Mouse (Mus musculus) layer of hippocampus, adult 18-20 months (tissue): ENCODE data around the gene Stra6. TPM values are rescaled to one million over a fixed set of nuclear protein-coding genes. Genes with fewer than 3 reads are reported as not detected.

Experiments
- DNase-seq, 2 experiments: peaks; one replicate each; pipeline ENCODE4 v3.0.0; 2022; ENCODE audit warnings: low spot score in 2 of 2
- total RNA-seq, 2 experiments: library from RNA; stranded (reverse); gene quantifications; 2 replicates each; pipeline ENCODE4 v1.2.3; 2021

The Stra6 gene
- total RNA-seq, 2 experiments from 2014 or later, result 18.2 to 18.4 TPM

- peak; percentile 40 to 68 for DNase-seq
These were observed 137.7 kb downstream of the Stra6 start for GRCm38 (mm10) chr9:58201091-58201842.

GRCm38 (mm10) chr9:58201861-58202549, 138.4 kb downstream of the Stra6 start:
- DNase-seq, result peak; percentile 45 to 72

GRCm38 (mm10) chr9:58202676-58203453, 139.3 kb downstream of the Stra6 start:
- DNase-seq, result peak in 1 of 2 experiments; percentile 48

Other genes starting within 250 kb of the Stra6 start
- gene Arid3b, start 227.0 kb upstream of the Stra6 start, total RNA-seq, result 1 to 10 TPM; 6.7 to 7.4 TPM
- gene Ubl7, start 152.8 kb upstream of the Stra6 start, total RNA-seq, result 100 to 1,000 TPM in 1 of 2 experiments, 10 to 100 TPM in 1; 98.1 to 105 TPM
- gene Sema7a, start 123.7 kb upstream of the Stra6 start, total RNA-seq, result 10 to 100 TPM; 85.7 to 96.3 TPM
- gene Cyp11a1, start 57.4 kb upstream of the Stra6 start, total RNA-seq, result 1 to 10 TPM in 1 of 2 experiments, under 1 TPM in 1; 0.94 to 1.7 TPM
- under 1 TPM; 0.91 to 0.94 TPM for gene Ccdc33, start 55.0 kb downstream of the Stra6 start, total RNA-seq
- 10 to 100 TPM; 10.1 to 15.5 TPM for gene Islr, start 140.5 kb downstream of the Stra6 start, total RNA-seq
- gene Islr2, start 140.5 kb downstream of the Stra6 start, total RNA-seq, result 100 to 1,000 TPM; 113 to 122 TPM
- gene Pml, start 186.0 kb downstream of the Stra6 start, total RNA-seq, result 10 to 100 TPM; 13.2 to 15.8 TPM
- gene Stoml1, start 189.4 kb downstream of the Stra6 start, total RNA-seq, result 10 to 100 TPM; 77.5 to 80.3 TPM
- 1 to 10 TPM; 2.5 to 3.2 TPM for gene Loxl1, start 249.4 kb downstream of the Stra6 start, total RNA-seq